Mouse (Mus musculus) ES-Bruce4 (cell line): ENCODE measurements around the gene Dpy30. TPM values are rescaled to one million over a fixed set of nuclear protein-coding genes. Genes with fewer than 3 reads are reported as not detected.
A peak's percentile ranks its signal among the peaks of the same experiment; 100 is the strongest.

ENCODE experiments used
- H3K27ac ChIP-seq: 2 replicates; pipeline ENCODE4 v1.5.1; 2012; ENCODE audit warnings: low read length, inconsistent platforms; ENCODE audit not compliant: insufficient read depth
- H3K27me3 ChIP-seq: 2 replicates; pipeline ENCODE4 v1.6.1; 2012; ENCODE audit warnings: mild to moderate bottlenecking, low read length, inconsistent platforms; ENCODE audit not compliant: control insufficient read depth, poor library complexity, insufficient read depth, severe bottlenecking
- H3K36me3 ChIP-seq: 2 replicates; pipeline ENCODE4 v1.6.1; 2012; ENCODE audit warnings: inconsistent platforms, mild to moderate bottlenecking, low read length, moderate library complexity; ENCODE audit not compliant: control insufficient read depth, poor library complexity, insufficient read depth, severe bottlenecking
- H3K4me1 ChIP-seq: one replicate; pipeline ENCODE4 v1.8.1; 2011; ENCODE audit warnings: low read length; ENCODE audit not compliant: control insufficient read depth, insufficient read depth
- H3K4me3 ChIP-seq: 2 replicates; pipeline ENCODE4 v1.5.1; 2011; ENCODE audit warnings: low read depth, mild to moderate bottlenecking, low read length
- H3K9ac ChIP-seq: 2 replicates; pipeline ENCODE4 v1.6.1; 2012; ENCODE audit warnings: low read depth, mild to moderate bottlenecking, inconsistent platforms; ENCODE audit not compliant: poor library complexity, severe bottlenecking
- H3K9me3 ChIP-seq: replicated peaks from 2 replicates; pipeline ENCODE4 v1.6.1; 2012; ENCODE audit warnings: mild to moderate bottlenecking, low read length, inconsistent platforms; ENCODE audit not compliant: control insufficient read depth, poor library complexity, insufficient read depth, severe bottlenecking
- CTCF ChIP-seq: IDR thresholded peaks from one replicate; pipeline ENCODE4 v1.8.1; 2011; ENCODE audit warnings: low read depth, low read length
- EP300 ChIP-seq: IDR thresholded peaks from 2 replicates; pipeline ENCODE4 v1.6.1; 2011; ENCODE audit warnings: low read depth, low read length; ENCODE audit not compliant: insufficient read depth
- POLR2A ChIP-seq: IDR thresholded peaks from one replicate; pipeline ENCODE4 v1.8.1; 2011; ENCODE audit warnings: low read length; ENCODE audit not compliant: insufficient read depth
- polyA plus RNA-seq: library from polyadenylated mRNA; stranded (reverse); fragments of >200 nt; gene quantifications from 2 replicates; pipeline ENCODE4 v1.2.4, GENCODE M21; 2011; ENCODE audit warnings: low read depth; ENCODE audit not compliant: missing spikeins, insufficient read depth, insufficient read length

Gene Dpy30
- polyA plus RNA-seq, 1 experiment = 257 TPM

DNA sequence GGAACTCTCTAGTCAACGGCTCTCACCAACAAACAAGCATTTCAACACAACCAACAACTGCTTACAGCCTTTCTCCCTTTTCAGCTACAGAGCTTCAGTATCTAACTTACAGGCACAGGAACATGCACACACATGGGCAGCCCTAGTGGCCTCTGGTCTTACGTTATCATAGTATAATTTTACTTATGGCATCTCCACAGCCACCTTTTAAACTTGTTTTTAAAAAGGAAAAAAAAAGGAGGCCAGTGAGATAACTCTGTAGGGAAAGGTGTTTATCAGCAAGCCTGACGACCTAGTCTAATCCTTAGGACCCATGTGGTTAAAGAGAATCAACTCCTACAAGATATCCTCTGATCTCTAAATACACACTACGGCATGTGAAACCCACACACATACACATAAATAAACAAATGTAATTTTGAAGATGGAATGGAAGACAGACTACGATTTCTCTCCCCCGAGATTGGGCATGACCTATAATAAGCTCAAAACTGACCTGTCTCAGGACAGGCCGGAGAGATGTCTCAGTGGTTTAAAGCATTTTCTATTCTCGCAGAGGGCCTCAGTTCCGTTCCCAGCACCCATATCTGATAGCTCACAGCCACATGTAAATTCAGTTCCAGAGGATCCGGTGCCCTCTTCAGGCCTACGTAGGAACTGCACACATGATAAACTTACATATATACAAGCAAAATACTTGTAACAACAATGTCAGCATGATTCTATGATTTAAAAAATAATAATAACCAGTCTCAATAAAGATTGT is 56.1 kb downstream of the Dpy30 start:
- Histone ChIP-seq H3K4me1 (peaks cover 4% of the 10 kb centered on the region), H3K4me3 (no peak overlapping the region), H3K36me3 (no peaks in the 10 kb centered on the region), H3K9ac (no peak overlapping the region), H3K27ac (no peak overlapping the region), H3K9me3 (no peaks in the 10 kb centered on the region), H3K27me3 (no peaks in the 10 kb centered on the region)
- peak; percentile 7 for TF ChIP-seq CTCF
- no peak for TF ChIP-seq POLR2A
- TF ChIP-seq EP300 = no peak

DNA sequence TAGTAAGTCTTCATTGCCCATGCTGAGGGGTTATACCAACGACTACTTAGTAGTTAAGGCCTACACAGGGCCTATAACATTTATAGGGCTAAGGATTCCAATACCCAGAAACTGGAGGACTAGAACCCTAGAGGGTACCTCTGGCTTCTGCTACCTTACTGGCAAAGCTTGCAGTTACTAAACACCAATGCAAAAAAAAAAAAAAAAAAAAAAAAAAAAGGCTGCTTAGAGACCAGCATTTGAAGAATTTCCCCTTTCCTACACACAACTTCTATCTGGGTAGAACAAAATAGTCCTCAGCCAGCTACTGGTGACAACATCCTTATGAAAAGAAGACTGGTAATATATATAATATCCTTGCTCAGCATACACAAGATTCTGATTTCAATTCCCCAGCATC is 58.1 kb downstream of the Dpy30 start:
- Histone ChIP-seq H3K36me3 (no peaks in the 10 kb centered on the region), H3K9ac (no peak overlapping the region), H3K4me3 (no peak overlapping the region), H3K9me3 (no peaks in the 10 kb centered on the region), H3K27ac (no peak overlapping the region), H3K27me3 (no peaks in the 10 kb centered on the region), H3K4me1 (peaks cover 5% of the 10 kb centered on the region)
- TF ChIP-seq CTCF (no peak), EP300 (no peak), POLR2A (no peak)

DNA sequence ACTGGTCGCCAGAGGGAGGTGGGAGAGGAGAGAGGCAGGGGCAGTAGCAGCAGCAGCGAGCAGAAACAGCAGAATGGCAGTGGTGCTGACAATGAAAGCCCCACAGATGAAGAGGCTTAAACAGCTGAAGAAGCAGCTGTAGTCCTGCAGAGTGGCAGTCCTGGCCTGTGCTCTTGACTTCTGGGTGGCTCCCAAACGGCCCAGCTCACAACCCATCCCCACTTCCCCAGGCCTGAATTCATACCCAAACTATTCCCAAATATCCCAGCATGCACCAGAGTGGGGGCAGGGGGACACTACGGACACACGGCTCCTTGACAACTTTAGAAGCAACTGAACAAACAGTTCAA is 58.6 kb downstream of the Dpy30 start:
- no peak overlapping the region for H3K4me3 ChIP-seq
- no peaks in the 10 kb centered on the region for H3K27me3 ChIP-seq
- TF ChIP-seq POLR2A (no peak), CTCF (no peak), EP300 (no peak)
- no peak overlapping the region for H3K27ac ChIP-seq
- no peaks in the 10 kb centered on the region for H3K9me3 ChIP-seq
- H3K4me1 ChIP-seq = peaks cover 5% of the 10 kb centered on the region
- H3K9ac ChIP-seq = no peak overlapping the region
- H3K36me3 ChIP-seq = no peaks in the 10 kb centered on the region

DNA sequence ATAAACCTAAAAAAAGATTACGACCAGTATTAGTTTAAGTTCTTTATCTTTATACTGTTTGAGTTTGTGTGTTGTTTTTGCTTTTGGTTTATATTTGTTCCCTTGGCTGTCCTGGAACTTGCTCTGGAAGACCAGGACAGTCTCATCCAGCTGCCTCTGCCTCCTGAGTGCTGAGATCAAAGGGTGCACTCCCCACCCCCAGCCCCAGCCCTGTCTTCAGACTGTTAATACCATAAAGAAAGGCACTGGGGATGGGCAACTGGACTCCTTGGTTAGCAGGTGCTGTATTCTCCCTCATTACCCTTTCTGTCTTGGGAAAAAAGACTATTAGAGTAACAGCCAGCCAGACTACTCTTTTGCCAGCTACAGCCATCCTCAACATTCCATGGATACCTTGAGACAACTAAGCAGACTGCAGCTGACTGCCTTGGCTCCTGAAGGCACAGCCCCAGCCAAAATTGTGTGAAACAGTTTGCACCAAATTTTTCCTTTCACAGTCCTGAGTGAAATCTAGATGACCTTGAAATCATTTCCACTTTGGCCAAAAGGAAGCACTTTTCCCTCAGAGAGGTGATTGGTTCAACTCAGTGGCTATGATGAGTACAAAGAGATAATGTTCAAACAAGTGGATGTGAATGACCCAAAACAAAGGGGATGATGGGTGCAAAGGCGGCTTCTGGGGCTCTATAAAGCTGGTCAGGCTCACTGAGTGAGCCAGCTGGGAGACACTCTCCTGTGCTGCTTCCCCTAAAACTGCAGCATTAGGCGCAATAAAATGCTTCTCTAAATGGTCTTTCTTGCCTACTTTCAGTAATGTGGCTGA is 59.2 kb downstream of the Dpy30 start:
- Histone ChIP-seq H3K4me1 (peaks cover 5% of the 10 kb centered on the region), H3K9ac (no peak overlapping the region), H3K27me3 (no peaks in the 10 kb centered on the region), H3K36me3 (no peaks in the 10 kb centered on the region), H3K27ac (no peak overlapping the region), H3K4me3 (no peak overlapping the region), H3K9me3 (no peaks in the 10 kb centered on the region)
- TF ChIP-seq POLR2A (no peak), EP300 (no peak), CTCF (no peak)

DNA sequence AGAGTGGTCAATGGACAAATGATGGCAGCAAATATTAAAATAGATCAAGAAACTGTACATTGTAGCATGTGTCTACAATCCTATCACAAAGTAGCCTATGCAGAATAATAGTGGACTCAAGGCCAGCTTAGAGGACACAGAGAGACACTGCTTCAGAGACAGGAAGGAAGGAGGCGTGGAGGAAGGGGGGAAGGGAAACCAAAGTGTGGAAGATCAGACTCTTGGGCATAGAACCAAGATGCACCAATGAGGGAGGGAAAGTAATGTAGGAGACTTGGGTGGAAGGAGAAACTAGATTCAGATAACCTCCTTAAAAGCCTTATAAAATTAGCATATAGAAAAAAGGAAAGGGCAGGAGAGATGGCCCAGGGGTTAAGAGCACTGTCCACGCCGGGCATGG is 61.3 kb downstream of the Dpy30 start:
- TF ChIP-seq CTCF (no peak), EP300 (no peak), POLR2A (no peak)
- H3K27ac ChIP-seq = no peak overlapping the region
- H3K27me3 ChIP-seq = no peaks in the 10 kb centered on the region

More for the DNA sequence above, 61.3 kb downstream of the Dpy30 start:
- Histone ChIP-seq H3K36me3 (no peaks in the 10 kb centered on the region), H3K9me3 (no peaks in the 10 kb centered on the region), H3K4me3 (no peak overlapping the region), H3K4me1 (peaks cover 5% of the 10 kb centered on the region), H3K9ac (no peak overlapping the region)

Other genes with a start within 250 kb of the Dpy30 start
- gene Memo1, start 28.4 kb downstream of the Dpy30 start, polyA plus RNA-seq = 72.7 and 74.6 TPM in 2 replicates
- gene Spast, start 15.0 kb upstream of the Dpy30 start, polyA plus RNA-seq = 30.1 and 30.6 TPM in 2 replicates
- 40.0 and 48.1 TPM in 2 replicates for gene Slc30a6, start 71.7 kb upstream of the Dpy30 start, polyA plus RNA-seq
- 0.55 and 0.56 TPM in 2 replicates for gene Nlrc4, start 135.2 kb upstream of the Dpy30 start, polyA plus RNA-seq
- gene Yipf4, start 165.5 kb upstream of the Dpy30 start, polyA plus RNA-seq = 82.5 and 128 TPM in 2 replicates
- gene Birc6, start 204.4 kb upstream of the Dpy30 start, polyA plus RNA-seq = 123 and 132 TPM in 2 replicates